Comparison of ENCODE assay signal across 17 mouse cellular contexts in the genomic region with DNA sequence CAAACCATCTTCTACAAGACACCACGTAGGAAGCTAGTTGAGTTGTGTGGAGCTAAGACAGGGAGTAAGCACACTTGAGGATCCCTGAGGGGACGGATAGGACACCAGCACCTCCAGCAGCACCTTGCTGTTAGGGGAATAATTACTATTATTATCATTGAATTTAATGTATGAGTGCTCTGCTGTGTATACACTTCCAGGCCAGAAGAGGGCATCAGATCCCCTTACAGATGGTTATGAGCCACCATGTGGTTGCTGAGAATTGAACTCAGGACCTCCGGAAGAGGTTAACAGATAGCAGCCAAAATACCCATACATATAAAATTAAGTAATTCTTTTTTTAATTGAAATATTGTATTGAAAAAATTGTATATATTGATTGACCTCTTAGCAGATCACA. TPM values are rescaled to one million over a fixed set of nuclear protein-coding genes. Genes with fewer than 3 reads are reported as not detected.
DNase-seq lines count a peak whose midpoint lies in the region; ATAC-seq and TF ChIP-seq lines count a peak whose summit lies in the region.
"Had no signal": no experiment of that assay in that cellular context is flagged by ENCODE, and none has a peak within 500 bp of the region (broad histone marks: within the 10 kb centered on the region; RNA-seq: fewer than 3 reads in every experiment).

No protein-coding gene starts in this region.

- TF ChIP-seq POLR2A in kidney, adult 2 months (IDR thresholded peaks at IDR 0.05; ENCODE audit: low read depth, low read length): no peak
- TF ChIP-seq POLR2A in MEL (IDR thresholded peaks at IDR 0.05; ENCODE audit: control insufficient read depth in 1 of 2, insufficient read depth in 1 of 2, low read depth in 1 of 2, low read length in 2 of 2, poor library complexity in 1 of 2): no peak

- no peaks in the 10 kb centered on the region for H3K79me2 ChIP-seq in MEL (ENCODE audit: control insufficient read depth, insufficient read depth, low read length, poor library complexity)

- ATAC-seq in kidney, embryonic 16.5 days (ENCODE audit: low FRiP score, low TSS enrichment): no peak
- ATAC-seq in lung, postnatal 0 days: no peak
- ATAC-seq: midbrain, embryonic 15.5 days had no signal

- H3K27me3 ChIP-seq in kidney, adult 2 months (replicated peaks; ENCODE audit: control insufficient read depth, insufficient read depth, low read length): no peaks in the 10 kb centered on the region
- no peaks in the 10 kb centered on the region for H3K27me3 ChIP-seq in kidney, embryonic 16.5 days (ENCODE audit: insufficient read depth, low read length)
- no peaks in the 10 kb centered on the region for H3K27me3 ChIP-seq in lung, postnatal 0 days (replicated peaks; ENCODE audit: insufficient read depth, low read length)
- H3K27me3 ChIP-seq in MEL (ENCODE audit: control insufficient read depth in 1 of 2, insufficient read depth in 2 of 2, low read length in 2 of 2): no peaks in the 10 kb centered on the region
- H3K27me3 ChIP-seq in splenic B cell, adult 2 months (ENCODE audit: control insufficient read depth, insufficient read depth, low read length, poor library complexity, severe bottlenecking): no peaks in the 10 kb centered on the region
- H3K27me3 ChIP-seq: midbrain, embryonic 15.5 days had no signal

- no peak for TF ChIP-seq EP300 in lung, postnatal 0 days (IDR thresholded peaks at IDR 0.05)
- no peak for TF ChIP-seq EP300 in MEL (IDR thresholded peaks at IDR 0.05; ENCODE audit: low read depth in 1 of 2, low read length in 2 of 2)

- 97% methylated on average over 3 of the region's 3 CpGs for WGBS in kidney, adult 2 months
- 98% methylated on average over 3 of the region's 3 CpGs for WGBS in kidney, embryonic 16.5 days
- 99% methylated on average over 3 of the region's 3 CpGs for WGBS in lung, postnatal 0 days

- H3K4me1 ChIP-seq in kidney, adult 2 months (ENCODE audit: control insufficient read depth, insufficient read depth, low read length): no peaks in the 10 kb centered on the region
- no peaks in the 10 kb centered on the region for H3K4me1 ChIP-seq in kidney, embryonic 16.5 days (ENCODE audit: insufficient read depth, low read length)
- no peaks in the 10 kb centered on the region for H3K4me1 ChIP-seq in lung, postnatal 0 days (ENCODE audit: insufficient read depth, low read depth, low read length)
- H3K4me1 ChIP-seq in MEL (ENCODE audit: control insufficient read depth in 1 of 2, insufficient read depth in 2 of 2, low read length in 2 of 2): peaks cover 3 to 19% of the 10 kb centered on the region in 2 experiments; a peak in 3 of 4 replicates
- H3K4me1 ChIP-seq: limb, embryonic 10.5 days; midbrain, embryonic 15.5 days had no signal

- no peaks in the 10 kb centered on the region for H3K9me3 ChIP-seq in kidney, embryonic 16.5 days (ENCODE audit: low read length)
- H3K9me3 ChIP-seq in lung, postnatal 0 days (ENCODE audit: low read length): no peaks in the 10 kb centered on the region
- no peaks in the 10 kb centered on the region for H3K9me3 ChIP-seq in MEL (replicated peaks; ENCODE audit: insufficient read depth, low read length)
- H3K9me3 ChIP-seq: limb, embryonic 10.5 days; midbrain, embryonic 15.5 days had no signal

- H3K4me2 ChIP-seq in kidney, embryonic 16.5 days (replicated peaks; ENCODE audit: low read depth, low read length): no peak overlapping the region
- no peak overlapping the region for H3K4me2 ChIP-seq in lung, postnatal 0 days (replicated peaks; ENCODE audit: low read depth, low read length)
- H3K4me2 ChIP-seq: hindbrain, embryonic 14.5 days; midbrain, embryonic 15.5 days had no signal

- H3K27ac ChIP-seq in kidney, adult 2 months (ENCODE audit: insufficient read depth, low read depth, low read length): no peak overlapping the region
- no peak overlapping the region for H3K27ac ChIP-seq in kidney, embryonic 16.5 days (ENCODE audit: low read length)
- no peak overlapping the region for H3K27ac ChIP-seq in lung, postnatal 0 days (ENCODE audit: low read length)
- H3K27ac ChIP-seq in MEL (ENCODE audit: control insufficient read depth, low read depth, low read length): peak overlapping the region; percentile 82
- H3K27ac ChIP-seq: hindbrain, embryonic 14.5 days; limb, embryonic 10.5 days; midbrain, embryonic 15.5 days had no signal

- TF ChIP-seq RAD21 in MEL (IDR thresholded peaks at IDR 0.05; ENCODE audit: low read depth, low read length): peak; percentile 18

- peak; percentile 26; the same call in 1 of the 2 replicates for TF ChIP-seq CTCF in kidney, adult 2 months (conservative IDR thresholded peaks at IDR 0.05; ENCODE audit: insufficient read depth, insufficient read length, low read depth, low read length)
- TF ChIP-seq CTCF in lung, postnatal 0 days (IDR thresholded peaks at IDR 0.05): peak; percentile 35
- TF ChIP-seq CTCF in MEL (IDR thresholded peaks at IDR 0.05 in 2 of 3, conservative IDR thresholded peaks at IDR 0.05 in 1 of 3; ENCODE audit: control insufficient read depth in 1 of 3, insufficient read depth in 1 of 3, low read depth in 2 of 3, low read length in 3 of 3, poor library complexity in 1 of 3, severe bottlenecking in 1 of 3): peak; percentile 19 to 55 (median 32); a peak in 5 of 6 replicates

- H3K9ac ChIP-seq in kidney, embryonic 16.5 days (replicated peaks; ENCODE audit: low read length): no peak overlapping the region
- no peak overlapping the region for H3K9ac ChIP-seq in lung, postnatal 0 days (replicated peaks; ENCODE audit: low read depth)
- H3K9ac ChIP-seq in MEL (ENCODE audit: control insufficient read depth, low read depth, low read length, poor library complexity, severe bottlenecking): no peak overlapping the region
- H3K9ac ChIP-seq: hindbrain, embryonic 14.5 days; midbrain, embryonic 15.5 days had no signal

- DNase-seq in kidney, adult 2 months: no peak
- DNase-seq in lung, postnatal 0 days (ENCODE audit: low spot score): no peak
- DNase-seq in lung, postnatal 36 days: no peak
- DNase-seq in MEL (ENCODE audit: low read depth, low spot score): peak; percentile 49
- peak; percentile 32 for DNase-seq in splenic B cell, adult 2 months (ENCODE audit: low read depth, low spot score)
- DNase-seq in T-cell, adult 2 months (ENCODE audit: low spot score): no peak
- DNase-seq in cerebellum, adult 9-10 months: no peak
- DNase-seq: cerebellum, adult 9-11 months; gastrocnemius, postnatal 14 days; kidney, adult 8-10 months; lung, adult 18-20 months; spleen, adult 18-20 months; thymus, postnatal 25 days had no signal

- no peaks in the 10 kb centered on the region for H3K36me3 ChIP-seq in kidney, adult 2 months (ENCODE audit: control insufficient read depth, insufficient read depth, low read length)
- H3K36me3 ChIP-seq in kidney, embryonic 16.5 days (ENCODE audit: insufficient read depth, low read length): peaks cover 45% of the 10 kb centered on the region
- no peaks in the 10 kb centered on the region for H3K36me3 ChIP-seq in lung, postnatal 0 days (ENCODE audit: insufficient read depth, low read length)
- peaks cover 22 to 26% of the 10 kb centered on the region in 2 experiments for H3K36me3 ChIP-seq in MEL (ENCODE audit: control insufficient read depth in 1 of 2, insufficient read depth in 2 of 2, low read length in 2 of 2)
- no peaks in the 10 kb centered on the region; the same call in 1 of the 2 replicates for H3K36me3 ChIP-seq in splenic B cell, adult 2 months (ENCODE audit: control insufficient read depth, insufficient read depth, low read length, poor library complexity, severe bottlenecking)

- H3K4me3 ChIP-seq in kidney, adult 2 months (ENCODE audit: insufficient read depth, low read depth, low read length): no peak overlapping the region
- no peak overlapping the region for H3K4me3 ChIP-seq in kidney, embryonic 16.5 days (ENCODE audit: low read length)
- no peak overlapping the region for H3K4me3 ChIP-seq in lung, postnatal 0 days (ENCODE audit: low read depth, low read length)
- H3K4me3 ChIP-seq in MEL (ENCODE audit: control insufficient read depth in 1 of 2, insufficient read depth in 1 of 2, low read depth in 2 of 2, low read length in 2 of 2): no peak overlapping the region
- H3K4me3 ChIP-seq: limb, embryonic 10.5 days; midbrain, embryonic 15.5 days had no signal

TF ChIP-seq in MEL, 35 proteins besides CTCF, POLR2A, EP300 and RAD21 (continues in another document):
- TF ChIP-seq MYC (IDR thresholded peaks at IDR 0.05; ENCODE audit: low read depth, low read length): peak; percentile 74
- peak; percentile 39; the same call in 1 of the 2 replicates for TF ChIP-seq SIN3A (IDR thresholded peaks at IDR 0.05; ENCODE audit: low read length)
- no peak for TF ChIP-seq KAT2A (conservative IDR thresholded peaks at IDR 0.05; ENCODE audit: low read depth, low read length)

RNA-seq across cellular contexts. Expression of a gene that starts 9.3 kb away (rescaled TPM):
- 64.3 and 67.7 TPM in 2 replicates for polyA plus RNA-seq in kidney, adult 2 months (2012; rRNA removed)
- polyA plus RNA-seq in kidney, embryonic 16.5 days (2015; fragmentation: Nextera tagmentation; extraction: Ambion mirVana): 247 and 260 TPM in 2 replicates
- polyA plus RNA-seq in lung, postnatal 0 days (2015; fragmentation: Nextera tagmentation; extraction: Ambion mirVana): 184 and 185 TPM in 2 replicates
- 114 and 135 TPM in 2 replicates for total RNA-seq in MEL (2012; rRNA removed)
- 100 to 1,000 TPM in 1 of 2 experiments, not detected in 1; 133 TPM for polyA plus RNA-seq in MEL (2012; ENCODE audit: insufficient read depth in 1 of 2, insufficient read length in 2 of 2, low read depth in 1 of 2, low replicate concordance in 2 of 2, missing spikeins in 1 of 2)

RNA-seq across cellular contexts. Expression of a gene that starts 22.4 kb away (rescaled TPM):
- polyA plus RNA-seq in kidney, adult 2 months (2012; rRNA removed): 34.6 and 34.9 TPM in 2 replicates
- 179 and 180 TPM in 2 replicates for polyA plus RNA-seq in kidney, embryonic 16.5 days (2015; fragmentation: Nextera tagmentation; extraction: Ambion mirVana)
- 39.8 and 40.1 TPM in 2 replicates for polyA plus RNA-seq in lung, postnatal 0 days (2015; fragmentation: Nextera tagmentation; extraction: Ambion mirVana)
- total RNA-seq in MEL (2012; rRNA removed): 201 and 211 TPM in 2 replicates
- 100 to 1,000 TPM in 1 of 2 experiments, not detected in 1; 197 TPM for polyA plus RNA-seq in MEL (2012; ENCODE audit: insufficient read depth in 1 of 2, insufficient read length in 2 of 2, low read depth in 1 of 2, low replicate concordance in 2 of 2, missing spikeins in 1 of 2)

RNA-seq across cellular contexts. Expression of a gene that starts 24.6 kb away (rescaled TPM):
- 75.4 and 101 TPM in 2 replicates for polyA plus RNA-seq in kidney, adult 2 months (2012; rRNA removed)
- polyA plus RNA-seq in kidney, embryonic 16.5 days (2015; fragmentation: Nextera tagmentation; extraction: Ambion mirVana): 31.2 and 37.0 TPM in 2 replicates
- 18.3 and 20.8 TPM in 2 replicates for polyA plus RNA-seq in lung, postnatal 0 days (2015; fragmentation: Nextera tagmentation; extraction: Ambion mirVana)
- total RNA-seq in MEL (2012; rRNA removed): 59.8 and 72.7 TPM in 2 replicates
- 100 to 1,000 TPM in 1 of 2 experiments, not detected in 1; 119 TPM for polyA plus RNA-seq in MEL (2012; ENCODE audit: insufficient read depth in 1 of 2, insufficient read length in 2 of 2, low read depth in 1 of 2, low replicate concordance in 2 of 2, missing spikeins in 1 of 2)

RNA-seq across cellular contexts. Expression of a gene that starts 44.3 kb away (rescaled TPM):
- polyA plus RNA-seq in kidney, adult 2 months (2012; rRNA removed): 27.7 and 29.0 TPM in 2 replicates
- 24.3 and 28.0 TPM in 2 replicates for polyA plus RNA-seq in kidney, embryonic 16.5 days (2015; fragmentation: Nextera tagmentation; extraction: Ambion mirVana)
- polyA plus RNA-seq in lung, postnatal 0 days (2015; fragmentation: Nextera tagmentation; extraction: Ambion mirVana): 15.3 and 15.8 TPM in 2 replicates
- 13.2 and 13.4 TPM in 2 replicates for total RNA-seq in MEL (2012; rRNA removed)
- 10 to 100 TPM in 1 of 2 experiments, not detected in 1; 17.7 TPM for polyA plus RNA-seq in MEL (2012; ENCODE audit: insufficient read depth in 1 of 2, insufficient read length in 2 of 2, low read depth in 1 of 2, low replicate concordance in 2 of 2, missing spikeins in 1 of 2)

Comparison
In these comparisons a context has a peak if more than half of its experiments do, and no peak if none do; other contexts are left out.
1. DNase-seq: peak in MEL (single experiment) and splenic B cell, adult 2 months (single experiment); none in kidney, adult 2 months (single experiment), lung, postnatal 0 days (single experiment), lung, postnatal 36 days (single experiment), T-cell, adult 2 months (single experiment) and cerebellum, adult 9-10 months (single experiment).
2. Peak in every context shown above with its lines, with median percentiles within 50 percentile points of each other: CTCF ChIP-seq.